Mouse (Mus musculus) intestine, embryonic 15.5 days (tissue): ENCODE results near the gene Jarid2. TPM values are rescaled to one million over a fixed set of nuclear protein-coding genes. Genes with fewer than 3 reads are reported as not detected.

ENCODE experiments used
- ATAC-seq: fragments of 200-750 bp; cut with Nextera tagmentation; 2 replicates; pipeline ENCODE4 v1.8.0; 2017; ENCODE audit warnings: moderate TSS enrichment, moderate library complexity
- H3K27ac ChIP-seq: fragments of 300-500 bp; sonication (generic); 2 replicates; pipeline ENCODE4 v1.5.1; 2015; ENCODE audit warnings: mild to moderate bottlenecking, inconsistent platforms
- H3K27me3 ChIP-seq: fragments of 300-500 bp; sonication (generic); replicated peaks from 2 replicates; pipeline ENCODE4 v1.6.1; 2015; ENCODE audit warnings: inconsistent platforms
- H3K36me3 ChIP-seq: fragments of 300-500 bp; sonication (generic); 2 replicates; pipeline ENCODE4 v1.6.1; 2015; ENCODE audit warnings: inconsistent platforms
- H3K4me1 ChIP-seq: fragments of 300-500 bp; sonication (generic); replicated peaks from 2 replicates; pipeline ENCODE4 v1.6.1; 2015; ENCODE audit warnings: inconsistent platforms
- H3K4me2 ChIP-seq: fragments of 300-500 bp; sonication (generic); replicated peaks from 2 replicates; pipeline ENCODE4 v1.6.1; 2015; ENCODE audit warnings: mild to moderate bottlenecking, inconsistent platforms
- H3K4me3 ChIP-seq: fragments of 300-500 bp; sonication (generic); replicated peaks from 2 replicates; pipeline ENCODE4 v1.5.1; 2015; ENCODE audit warnings: inconsistent platforms
- H3K9ac ChIP-seq: fragments of 300-500 bp; sonication (generic); 2 replicates; pipeline ENCODE4 v1.6.1; 2015; ENCODE audit warnings: inconsistent platforms
- H3K9me3 ChIP-seq: fragments of 300-500 bp; sonication (generic); 2 replicates; pipeline ENCODE4 v1.6.1; 2016; ENCODE audit warnings: inconsistent platforms
- WGBS: fragments of 180-500 bp; shearing (Covaris S2); methylation state at CpG from one replicate; pipeline ENCODE4 v1.1.7; 2015; 5-methylcytosine and 5-hydroxymethylcytosine counted together
- polyA plus RNA-seq: library from polyadenylated mRNA; unstranded; fragments of >200 nt; fragmentation: Nextera tagmentation; extraction: Ambion mirVana; gene quantifications from 2 replicates; pipeline ENCODE4 v1.2.1, GENCODE M21; 2015

The Jarid2 gene
- polyA plus RNA-seq, 1 experiment from 2014 or later = 24.8 TPM

DNA sequence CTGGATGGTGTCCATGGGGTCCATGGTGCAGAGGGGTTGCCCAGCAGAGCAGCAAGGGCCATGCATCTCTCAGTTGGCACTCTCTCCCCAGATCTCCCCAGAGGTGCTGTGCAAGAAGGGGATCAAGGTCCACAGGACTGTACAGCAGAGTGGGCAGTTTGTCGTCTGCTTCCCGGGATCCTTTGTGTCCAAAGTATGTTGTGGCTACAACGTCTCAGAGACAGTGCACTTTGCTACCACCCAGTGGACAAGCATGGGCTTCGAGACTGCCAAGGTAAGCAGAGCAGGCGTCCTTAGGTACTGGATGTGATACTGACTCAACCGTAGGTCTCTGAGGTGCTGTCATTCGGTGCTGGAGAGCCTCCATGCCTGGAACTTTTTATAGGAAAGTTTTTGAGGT is 184.3 kb downstream of the Jarid2 start:
- Histone ChIP-seq H3K4me1 (peaks cover 7% of the 10 kb centered on the region; the same call in 1 of the 2 replicates), H3K9ac (no peak overlapping the region), H3K9me3 (no peaks in the 10 kb centered on the region), H3K36me3 (peaks cover 41% of the 10 kb centered on the region), H3K4me2 (no peak overlapping the region), H3K27me3 (no peaks in the 10 kb centered on the region), H3K27ac (no peak overlapping the region), H3K4me3 (no peak overlapping the region)
- ATAC-seq = no peak
- 63% methylated on average over 7 of the region's 7 CpGs for WGBS

DNA sequence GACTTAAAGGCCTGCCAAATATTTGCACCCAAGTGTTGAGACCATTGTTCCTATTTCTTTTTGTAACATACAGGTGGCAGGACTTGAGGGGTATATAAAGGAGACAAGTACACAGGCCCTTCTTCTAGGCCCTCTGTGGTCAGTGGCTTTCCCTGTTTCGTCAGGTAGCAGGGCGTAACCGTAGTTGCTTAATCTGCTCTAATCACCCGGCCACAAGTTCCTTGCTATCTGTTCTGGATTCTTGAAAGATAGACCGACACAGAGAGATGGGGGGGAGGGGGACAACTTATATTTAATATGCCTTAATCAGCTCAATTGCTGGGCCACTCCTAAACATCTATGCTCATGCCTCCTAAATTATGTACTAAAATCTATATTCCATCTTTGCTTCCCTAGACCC is 186.1 kb downstream of the Jarid2 start:
- H3K36me3 ChIP-seq = peaks cover 43% of the 10 kb centered on the region
- 82% methylated on average over 5 of the region's 5 CpGs for WGBS
- no peak overlapping the region for H3K9ac ChIP-seq
- ATAC-seq = no peak
- no peaks in the 10 kb centered on the region for H3K27me3 ChIP-seq
- H3K4me3 ChIP-seq = no peak overlapping the region
- no peak overlapping the region for H3K27ac ChIP-seq
- 0 out of 2 replicates have a peak, but pooled peaks cover 3% of the 10 kb centered on the region for H3K4me1 ChIP-seq
- no peak overlapping the region for H3K4me2 ChIP-seq
- H3K9me3 ChIP-seq = no peaks in the 10 kb centered on the region

GRCm38 (mm10) chr13:44915945-44916344 is 186.7 kb downstream of the Jarid2 start:
- Histone ChIP-seq H3K36me3 (peaks cover 40% of the 10 kb centered on the region), H3K4me3 (no peak overlapping the region), H3K9me3 (no peaks in the 10 kb centered on the region), H3K4me2 (no peak overlapping the region), H3K27me3 (no peaks in the 10 kb centered on the region), H3K27ac (no peak overlapping the region), H3K4me1 (0 out of 2 replicates have a peak, but pooled peaks cover 3% of the 10 kb centered on the region), H3K9ac (no peak overlapping the region)
- no peak for ATAC-seq
- WGBS = 69% methylated on average over 4 of the region's 4 CpGs

DNA sequence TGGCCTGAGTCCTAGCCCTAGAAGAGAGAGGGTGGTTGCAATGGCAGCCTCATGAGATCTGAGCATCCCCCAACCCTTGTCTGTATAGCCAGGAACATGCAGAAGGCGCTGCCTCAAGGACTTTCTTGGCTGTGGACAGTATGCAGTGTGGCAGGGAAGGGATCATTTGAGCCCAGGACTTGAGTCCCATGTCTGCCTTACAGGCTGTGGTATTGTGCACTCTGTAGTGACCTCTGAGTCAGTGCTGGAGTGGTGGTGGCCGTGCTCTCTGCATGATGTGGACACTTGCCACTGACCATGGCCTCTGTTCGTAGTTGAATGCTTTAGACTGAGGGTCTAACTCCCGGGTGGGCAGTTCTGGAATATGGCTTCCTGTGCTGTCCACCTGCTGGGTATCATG is 187.9 kb downstream of the Jarid2 start:
- no peak for ATAC-seq

DNA sequence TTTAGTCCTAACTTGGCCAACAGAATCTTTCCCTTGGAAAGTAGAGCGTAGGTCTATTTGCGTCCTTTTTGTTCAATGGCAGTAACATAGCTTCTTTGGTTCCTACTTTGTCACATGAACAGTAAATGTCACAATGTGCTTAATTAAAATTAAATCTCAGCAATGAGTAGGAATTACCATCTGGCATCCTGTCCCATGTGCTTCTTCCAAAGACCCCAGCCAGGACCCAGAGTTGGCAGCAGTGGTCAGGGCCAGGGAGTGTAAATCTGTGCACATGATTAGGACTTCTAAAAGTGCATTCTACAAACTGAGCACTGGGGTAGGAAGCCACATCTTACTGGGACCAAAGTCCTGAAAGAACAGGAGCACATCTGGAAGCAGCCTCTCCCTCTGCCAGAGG is 189.0 kb downstream of the Jarid2 start:
- Histone ChIP-seq H3K4me3 (no peak overlapping the region), H3K27me3 (no peaks in the 10 kb centered on the region), H3K9ac (no peak overlapping the region), H3K36me3 (peaks cover 40% of the 10 kb centered on the region), H3K4me1 (no peaks in the 10 kb centered on the region), H3K9me3 (no peaks in the 10 kb centered on the region), H3K4me2 (no peak overlapping the region), H3K27ac (no peak overlapping the region)
- WGBS = 95% methylated on average over 2 of the region's 2 CpGs
- ATAC-seq = no peak

More for the DNA sequence above, 187.9 kb downstream of the Jarid2 start:
- H3K27me3 ChIP-seq = no peaks in the 10 kb centered on the region
- H3K4me3 ChIP-seq = no peak overlapping the region
- H3K27ac ChIP-seq = no peak overlapping the region
- H3K9ac ChIP-seq = no peak overlapping the region
- H3K36me3 ChIP-seq = peaks cover 43% of the 10 kb centered on the region
- 0 out of 2 replicates have a peak, but pooled peaks cover 3% of the 10 kb centered on the region for H3K4me1 ChIP-seq
- no peaks in the 10 kb centered on the region for H3K9me3 ChIP-seq
- WGBS = 90% methylated on average over 4 of the region's 4 CpGs
- H3K4me2 ChIP-seq = no peak overlapping the region

- no peak for ATAC-seq
- 71% methylated on average over 10 of the region's 10 CpGs for WGBS
- Histone ChIP-seq H3K36me3 (peaks cover 30% of the 10 kb centered on the region), H3K4me1 (no peaks in the 10 kb centered on the region), H3K27me3 (no peaks in the 10 kb centered on the region), H3K27ac (no peak overlapping the region), H3K9me3 (no peaks in the 10 kb centered on the region), H3K4me3 (no peak overlapping the region), H3K9ac (no peak overlapping the region), H3K4me2 (no peak overlapping the region)
Measured at GRCm38 (mm10) chr13:44921095-44921494, 191.8 kb downstream of the Jarid2 start.

GRCm38 (mm10) chr13:44921721-44922120 is 192.4 kb downstream of the Jarid2 start:
- no peak overlapping the region for H3K9ac ChIP-seq
- no peak overlapping the region for H3K27ac ChIP-seq
- peaks cover 25% of the 10 kb centered on the region for H3K36me3 ChIP-seq
- no peak overlapping the region for H3K4me3 ChIP-seq
- 90% methylated on average over 5 of the region's 5 CpGs for WGBS
- H3K9me3 ChIP-seq = no peaks in the 10 kb centered on the region
- no peak overlapping the region for H3K4me2 ChIP-seq
- H3K4me1 ChIP-seq = no peaks in the 10 kb centered on the region
- H3K27me3 ChIP-seq = no peaks in the 10 kb centered on the region
- no peak for ATAC-seq

DNA sequence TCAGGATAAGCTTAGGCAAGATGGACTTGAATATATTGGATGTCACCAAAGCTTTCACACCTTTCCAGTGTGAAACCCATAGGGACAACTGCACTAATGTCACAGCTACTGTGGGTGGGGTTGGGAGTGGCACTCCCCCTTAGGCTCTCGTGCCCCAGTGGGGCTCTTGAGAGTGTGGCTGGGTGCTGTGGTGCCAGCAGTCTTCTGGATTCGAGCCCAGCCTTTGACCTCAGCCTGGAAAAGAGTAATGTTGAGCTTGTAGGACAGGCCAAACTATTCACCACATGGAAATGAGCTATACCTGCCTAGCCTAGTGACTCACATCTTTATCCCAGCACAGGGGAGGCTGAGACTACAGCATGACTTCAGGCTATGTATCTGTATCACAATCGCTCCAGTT is 194.8 kb downstream of the Jarid2 start:
- WGBS = 91% methylated on average over 3 of the region's 3 CpGs
- Histone ChIP-seq H3K27ac (no peak overlapping the region), H3K9ac (no peak overlapping the region), H3K36me3 (peaks cover 10% of the 10 kb centered on the region), H3K27me3 (no peaks in the 10 kb centered on the region), H3K4me3 (no peak overlapping the region), H3K9me3 (no peaks in the 10 kb centered on the region), H3K4me1 (no peaks in the 10 kb centered on the region), H3K4me2 (no peak overlapping the region)
- no peak for ATAC-seq

- no peak overlapping the region for H3K4me2 ChIP-seq
- 97% methylated on average over 2 of the region's 2 CpGs for WGBS
- H3K27ac ChIP-seq = no peak overlapping the region
- H3K36me3 ChIP-seq = peaks cover 10% of the 10 kb centered on the region
- no peak overlapping the region for H3K4me3 ChIP-seq
- no peak for ATAC-seq
- H3K27me3 ChIP-seq = no peaks in the 10 kb centered on the region
- H3K4me1 ChIP-seq = no peaks in the 10 kb centered on the region
- H3K9ac ChIP-seq = no peak overlapping the region
- no peaks in the 10 kb centered on the region for H3K9me3 ChIP-seq
Measured at GRCm38 (mm10) chr13:44925173-44925572, 195.9 kb downstream of the Jarid2 start.

- H3K9ac ChIP-seq = no peak overlapping the region
- WGBS = 74% methylated on average over 2 of the region's 2 CpGs
- peaks cover 6% of the 10 kb centered on the region; the same call in 1 of the 2 replicates for H3K36me3 ChIP-seq
- ATAC-seq = no peak
- H3K9me3 ChIP-seq = no peaks in the 10 kb centered on the region
- no peaks in the 10 kb centered on the region for H3K27me3 ChIP-seq
- no peak overlapping the region for H3K27ac ChIP-seq
- H3K4me2 ChIP-seq = no peak overlapping the region
- H3K4me1 ChIP-seq = no peaks in the 10 kb centered on the region
- H3K4me3 ChIP-seq = no peak overlapping the region
Measured at GRCm38 (mm10) chr13:44926311-44926710, 197.0 kb downstream of the Jarid2 start.

GRCm38 (mm10) chr13:44932307-44933264 is 203.3 kb downstream of the Jarid2 start:
- ATAC-seq = no peak
- 72% methylated on average over 18 of the region's 18 CpGs for WGBS
- Histone ChIP-seq H3K4me1 (peaks cover 8% of the 10 kb centered on the region; the same call in 1 of the 2 replicates), H3K36me3 (no peaks in the 10 kb centered on the region), H3K27ac (no peak overlapping the region), H3K9me3 (no peaks in the 10 kb centered on the region), H3K4me3 (no peak overlapping the region), H3K27me3 (no peaks in the 10 kb centered on the region), H3K9ac (no peak overlapping the region), H3K4me2 (no peak overlapping the region)

- H3K27ac ChIP-seq = no peak overlapping the region
- H3K9me3 ChIP-seq = no peaks in the 10 kb centered on the region
- H3K36me3 ChIP-seq = no peaks in the 10 kb centered on the region
- no peak for ATAC-seq
- H3K9ac ChIP-seq = no peak overlapping the region
- peaks cover 9% of the 10 kb centered on the region; the same call in 1 of the 2 replicates for H3K4me1 ChIP-seq
- no peak overlapping the region for H3K4me3 ChIP-seq
- H3K27me3 ChIP-seq = no peaks in the 10 kb centered on the region
- no peak overlapping the region for H3K4me2 ChIP-seq
- WGBS = 65% methylated on average over 7 of the region's 7 CpGs
Measured at GRCm38 (mm10) chr13:44933575-44933974, 204.3 kb downstream of the Jarid2 start.

DNA sequence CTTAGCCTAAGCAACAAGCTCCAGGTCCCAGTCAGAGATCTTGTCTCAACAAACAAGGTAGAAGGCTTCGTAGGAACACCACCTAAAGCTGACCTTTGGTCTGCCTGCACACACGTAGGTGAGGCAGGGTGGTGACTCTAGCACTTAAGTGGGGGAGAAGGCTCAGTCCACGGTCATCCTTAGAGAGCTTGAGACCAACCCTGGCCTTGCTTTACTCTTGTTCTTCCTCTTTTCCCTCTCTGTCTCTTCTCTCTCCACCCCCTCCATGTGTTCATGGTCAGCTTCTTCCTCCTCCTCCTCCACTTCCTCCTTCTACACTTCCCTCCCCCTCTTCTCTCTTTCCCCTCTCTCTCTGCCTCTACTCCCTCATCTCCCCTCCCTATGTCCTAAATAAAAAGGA is 208.4 kb downstream of the Jarid2 start:
- no peak overlapping the region for H3K4me2 ChIP-seq
- H3K9ac ChIP-seq = no peak overlapping the region
- H3K4me3 ChIP-seq = no peak overlapping the region
- H3K36me3 ChIP-seq = no peaks in the 10 kb centered on the region
- ATAC-seq = no peak; the same call in 1 of the 2 replicates
- H3K27me3 ChIP-seq = no peaks in the 10 kb centered on the region
- H3K27ac ChIP-seq = no peak overlapping the region
- peaks cover 8% of the 10 kb centered on the region; the same call in 1 of the 2 replicates for H3K4me1 ChIP-seq
- WGBS = 69% methylated on average over 3 of the region's 3 CpGs
- no peaks in the 10 kb centered on the region for H3K9me3 ChIP-seq
